Mouse (Mus musculus): ENCODE measurements around the gene Pdcd2l. TPM values are rescaled to one million over a fixed set of nuclear protein-coding genes. Genes with fewer than 3 reads are reported as not detected.

The Pdcd2l gene
- polyA plus RNA-seq, 1 experiment from 2014 or later = 70.4 TPM

GRCm38 (mm10) chr7:34165999-34166398 lies 30.5 kb downstream of the Pdcd2l start:
- Histone ChIP-seq H3K9me3 (ENCODE audit: low read length) (no peaks in the 10 kb centered on the region), H3K27me3 (ENCODE audit: insufficient read depth, low read length) (no peaks in the 10 kb centered on the region), H3K4me3 (ENCODE audit: low read length) (no peak overlapping the region), H3K4me2 (replicated peaks; ENCODE audit: low read depth, low read length) (no peak overlapping the region), H3K4me1 (ENCODE audit: insufficient read depth, low read length) (peaks cover 10% of the 10 kb centered on the region), H3K36me3 (ENCODE audit: insufficient read depth, low read length) (peaks cover 47% of the 10 kb centered on the region), H3K9ac (replicated peaks; ENCODE audit: low read length) (no peak overlapping the region), H3K27ac (ENCODE audit: low read length) (no peak overlapping the region)
- no peak for ATAC-seq (ENCODE audit: low FRiP score, low TSS enrichment)
- 83% methylated on average over 3 of the region's 3 CpGs for WGBS

- ATAC-seq (ENCODE audit: low FRiP score, low TSS enrichment) = no peak
- no peak overlapping the region for H3K9ac ChIP-seq (replicated peaks; ENCODE audit: low read length)
- peaks cover 59% of the 10 kb centered on the region for H3K36me3 ChIP-seq (ENCODE audit: insufficient read depth, low read length)
- H3K27ac ChIP-seq (ENCODE audit: low read length) = no peak overlapping the region
- WGBS = 90% methylated on average over 7 of the region's 7 CpGs
- H3K27me3 ChIP-seq (ENCODE audit: insufficient read depth, low read length) = no peaks in the 10 kb centered on the region
- no peak overlapping the region for H3K4me2 ChIP-seq (replicated peaks; ENCODE audit: low read depth, low read length)
- no peak overlapping the region for H3K4me3 ChIP-seq (ENCODE audit: low read length)
- no peaks in the 10 kb centered on the region for H3K9me3 ChIP-seq (ENCODE audit: low read length)
- peaks cover 10% of the 10 kb centered on the region for H3K4me1 ChIP-seq (ENCODE audit: insufficient read depth, low read length)
Observed at GRCm38 (mm10) chr7:34164671-34165070, 31.8 kb downstream of the Pdcd2l start.

- H3K27me3 ChIP-seq (ENCODE audit: insufficient read depth, low read length) = no peaks in the 10 kb centered on the region
- H3K36me3 ChIP-seq (ENCODE audit: insufficient read depth, low read length) = peaks cover 95% of the 10 kb centered on the region
- no peaks in the 10 kb centered on the region for H3K9me3 ChIP-seq (ENCODE audit: low read length)
- no peak overlapping the region for H3K4me3 ChIP-seq (ENCODE audit: low read length)
- ATAC-seq (ENCODE audit: low FRiP score, low TSS enrichment) = no peak
- WGBS = 89% methylated on average over 3 of the region's 3 CpGs
- H3K4me2 ChIP-seq (replicated peaks; ENCODE audit: low read depth, low read length) = no peak overlapping the region
- no peaks in the 10 kb centered on the region for H3K4me1 ChIP-seq (ENCODE audit: insufficient read depth, low read length)
- no peak overlapping the region for H3K9ac ChIP-seq (replicated peaks; ENCODE audit: low read length)
- no peak overlapping the region for H3K27ac ChIP-seq (ENCODE audit: low read length)
Observed at GRCm38 (mm10) chr7:34159167-34159566, 37.3 kb downstream of the Pdcd2l start.

GRCm38 (mm10) chr7:34157994-34158393 lies 38.5 kb downstream of the Pdcd2l start:
- no peak overlapping the region for H3K9ac ChIP-seq (replicated peaks; ENCODE audit: low read length)
- H3K27me3 ChIP-seq (ENCODE audit: insufficient read depth, low read length) = no peaks in the 10 kb centered on the region
- peaks cover 94% of the 10 kb centered on the region for H3K36me3 ChIP-seq (ENCODE audit: insufficient read depth, low read length)
- H3K27ac ChIP-seq (ENCODE audit: low read length) = no peak overlapping the region
- 95% methylated on average over 3 of the region's 3 CpGs for WGBS
- H3K4me1 ChIP-seq (ENCODE audit: insufficient read depth, low read length) = no peaks in the 10 kb centered on the region
- no peaks in the 10 kb centered on the region for H3K9me3 ChIP-seq (ENCODE audit: low read length)
- ATAC-seq (ENCODE audit: low FRiP score, low TSS enrichment) = no peak
- H3K4me3 ChIP-seq (ENCODE audit: low read length) = no peak overlapping the region
- H3K4me2 ChIP-seq (replicated peaks; ENCODE audit: low read depth, low read length) = no peak overlapping the region

GRCm38 (mm10) chr7:34147193-34147592 lies 49.3 kb downstream of the Pdcd2l start:
- 91% methylated on average over 4 of the region's 4 CpGs for WGBS
- H3K9me3 ChIP-seq (ENCODE audit: low read length) = peaks cover 5% of the 10 kb centered on the region
- H3K9ac ChIP-seq (replicated peaks; ENCODE audit: low read length) = no peak overlapping the region
- no peak for ATAC-seq (ENCODE audit: low FRiP score, low TSS enrichment)
- H3K27me3 ChIP-seq (ENCODE audit: insufficient read depth, low read length) = no peaks in the 10 kb centered on the region
- H3K4me1 ChIP-seq (ENCODE audit: insufficient read depth, low read length) = no peaks in the 10 kb centered on the region
- H3K4me2 ChIP-seq (replicated peaks; ENCODE audit: low read depth, low read length) = no peak overlapping the region
- peaks cover 98% of the 10 kb centered on the region for H3K36me3 ChIP-seq (ENCODE audit: insufficient read depth, low read length)
- H3K4me3 ChIP-seq (ENCODE audit: low read length) = no peak overlapping the region
- no peak overlapping the region for H3K27ac ChIP-seq (ENCODE audit: low read length)

GRCm38 (mm10) chr7:34141123-34141522 lies 55.3 kb downstream of the Pdcd2l start:
- H3K9ac ChIP-seq (replicated peaks; ENCODE audit: low read length) = no peak overlapping the region
- peaks cover 66% of the 10 kb centered on the region for H3K36me3 ChIP-seq (ENCODE audit: insufficient read depth, low read length)
- no peak overlapping the region for H3K4me3 ChIP-seq (ENCODE audit: low read length)
- no peaks in the 10 kb centered on the region for H3K27me3 ChIP-seq (ENCODE audit: insufficient read depth, low read length)
- no peak for ATAC-seq (ENCODE audit: low FRiP score, low TSS enrichment)
- no peak overlapping the region for H3K27ac ChIP-seq (ENCODE audit: low read length)
- no peaks in the 10 kb centered on the region for H3K4me1 ChIP-seq (ENCODE audit: insufficient read depth, low read length)
- no peak overlapping the region for H3K4me2 ChIP-seq (replicated peaks; ENCODE audit: low read depth, low read length)
- H3K9me3 ChIP-seq (ENCODE audit: low read length) = no peaks in the 10 kb centered on the region
- 96% methylated on average over 13 of the region's 13 CpGs for WGBS

GRCm38 (mm10) chr7:34139493-34139892 lies 57.0 kb downstream of the Pdcd2l start:
- 86% methylated on average over 6 of the region's 6 CpGs for WGBS
- peak; percentile 46; the same call in 1 of the 2 replicates for ATAC-seq (ENCODE audit: low FRiP score, low TSS enrichment)
- Histone ChIP-seq H3K27ac (ENCODE audit: low read length) (no peak overlapping the region), H3K27me3 (ENCODE audit: insufficient read depth, low read length) (no peaks in the 10 kb centered on the region), H3K4me3 (ENCODE audit: low read length) (no peak overlapping the region), H3K4me2 (replicated peaks; ENCODE audit: low read depth, low read length) (no peak overlapping the region), H3K9me3 (ENCODE audit: low read length) (no peaks in the 10 kb centered on the region), H3K4me1 (ENCODE audit: insufficient read depth, low read length) (no peaks in the 10 kb centered on the region), H3K36me3 (ENCODE audit: insufficient read depth, low read length) (peaks cover 50% of the 10 kb centered on the region), H3K9ac (replicated peaks; ENCODE audit: low read length) (no peak overlapping the region)

Other genes with a start within 250 kb of the Pdcd2l start
- gene Scgb2b27, start 182.7 kb downstream of the Pdcd2l start, polyA plus RNA-seq (2015; fragmentation: Nextera tagmentation; extraction: Ambion mirVana) = not detected in 2 replicates
- gene Scgb1b27, start 175.2 kb downstream of the Pdcd2l start, polyA plus RNA-seq (2015; fragmentation: Nextera tagmentation; extraction: Ambion mirVana) = not detected in 2 replicates
- not detected in 2 replicates for gene Scgb1b30, start 101.2 kb downstream of the Pdcd2l start, polyA plus RNA-seq (2015; fragmentation: Nextera tagmentation; extraction: Ambion mirVana)
- gene Wtip, start 63.4 kb downstream of the Pdcd2l start, polyA plus RNA-seq (2015; fragmentation: Nextera tagmentation; extraction: Ambion mirVana) = 6.1 and 7.3 TPM in 2 replicates
- gene Uba2, start 27.1 kb downstream of the Pdcd2l start, polyA plus RNA-seq (2015; fragmentation: Nextera tagmentation; extraction: Ambion mirVana) = 212 and 216 TPM in 2 replicates
- 424 and 436 TPM in 2 replicates for gene Gpi1, start 33.7 kb upstream of the Pdcd2l start, polyA plus RNA-seq (2015; fragmentation: Nextera tagmentation; extraction: Ambion mirVana)
- 0.45 and 0.51 TPM in 2 replicates for gene Gm6096, start 54.4 kb upstream of the Pdcd2l start, polyA plus RNA-seq (2015; fragmentation: Nextera tagmentation; extraction: Ambion mirVana)
- gene 4931406P16Rik, start 116.9 kb upstream of the Pdcd2l start, polyA plus RNA-seq (2015; fragmentation: Nextera tagmentation; extraction: Ambion mirVana) = 32.3 and 44.1 TPM in 2 replicates
- 90.6 and 92.1 TPM in 2 replicates for gene Lsm14a, start 196.7 kb upstream of the Pdcd2l start, polyA plus RNA-seq (2015; fragmentation: Nextera tagmentation; extraction: Ambion mirVana)